Mouse (Mus musculus) spleen, adult 2 months (tissue): Measurements from ENCODE around the gene 4930426L09Rik.

Experiments
- CTCF ChIP-seq: fragments of 200-500 bp; IDR thresholded peaks from 2 replicates; pipeline ENCODE4 v1.5.1; 2011; ENCODE audit warnings: mild to moderate bottlenecking, inconsistent platforms; ENCODE audit not compliant: insufficient read depth, insufficient read length, insufficient replicate concordance; ENCODE audit errors: extremely low read depth
- POLR2A ChIP-seq: fragments of 200-500 bp; IDR thresholded peaks from 2 replicates; pipeline ENCODE4 v1.6.1; 2011; ENCODE audit warnings: low read depth, low read length, inconsistent platforms

- TF ChIP-seq POLR2A (no peak), CTCF (no peak)
Observed at GRCm38 (mm10) chr2:18966566-18966965, 31.6 kb upstream of the 4930426L09Rik start.
